Mouse (Mus musculus): ENCODE results near the gene Pccb.

Pccb gene

GRCm38 (mm10) chr9:101045710-101046338, 11.1 kb upstream of the Pccb start:
- DNase-seq (ENCODE audit: low read depth), result no peak

- peak; percentile 74 for DNase-seq (ENCODE audit: low read depth)
Measured at GRCm38 (mm10) chr9:101042249-101042648, 7.6 kb upstream of the Pccb start.

- DNase-seq (ENCODE audit: low read depth), result no peak
Measured at GRCm38 (mm10) chr9:101041508-101041907, 6.8 kb upstream of the Pccb start.

- DNase-seq (ENCODE audit: low read depth), result no peak
Measured at GRCm38 (mm10) chr9:101038634-101039033, 3.9 kb upstream of the Pccb start.

GRCm38 (mm10) chr9:101037396-101037795, 2.7 kb upstream of the Pccb start:
- peak; percentile 35 for DNase-seq (ENCODE audit: low read depth)

GRCm38 (mm10) chr9:101036876-101037275, 2.2 kb upstream of the Pccb start:
- DNase-seq (ENCODE audit: low read depth), result no peak

GRCm38 (mm10) chr9:101035836-101036596, 1.3 kb upstream of the Pccb start:
- DNase-seq (ENCODE audit: low read depth), result no peak

GRCm38 (mm10) chr9:101033761-101034447, 794 bp downstream of the Pccb start:
- DNase-seq (ENCODE audit: low read depth), result no peak

- DNase-seq (ENCODE audit: low read depth), result no peak
Measured at GRCm38 (mm10) chr9:101018768-101019167, 15.9 kb downstream of the Pccb start.

GRCm38 (mm10) chr9:101017734-101018516, 16.8 kb downstream of the Pccb start:
- no peak for DNase-seq (ENCODE audit: low read depth)

- DNase-seq (ENCODE audit: low read depth), result no peak
Measured at GRCm38 (mm10) chr9:101015324-101015723, 19.4 kb downstream of the Pccb start.

GRCm38 (mm10) chr9:101012433-101012832, 22.3 kb downstream of the Pccb start:
- no peak for DNase-seq (ENCODE audit: low read depth)

GRCm38 (mm10) chr9:101005866-101006265, 28.8 kb downstream of the Pccb start:
- no peak for DNase-seq (ENCODE audit: low read depth)

- DNase-seq (ENCODE audit: low read depth), result peak; percentile 10
Measured at GRCm38 (mm10) chr9:101003302-101003701, 31.4 kb downstream of the Pccb start.

- no peak for DNase-seq (ENCODE audit: low read depth)
Measured at GRCm38 (mm10) chr9:101002841-101003240, 31.9 kb downstream of the Pccb start.

- DNase-seq (ENCODE audit: low read depth), result peak; percentile 62
Measured at GRCm38 (mm10) chr9:101002053-101002452, 32.6 kb downstream of the Pccb start.

GRCm38 (mm10) chr9:100997138-100997537, 37.6 kb downstream of the Pccb start:
- no peak for DNase-seq (ENCODE audit: low read depth)

- no peak for DNase-seq (ENCODE audit: low read depth)
Measured at GRCm38 (mm10) chr9:100993937-100994336, 40.8 kb downstream of the Pccb start.

GRCm38 (mm10) chr9:100992191-100992590, 42.5 kb downstream of the Pccb start:
- DNase-seq (ENCODE audit: low read depth), result no peak

- DNase-seq (ENCODE audit: low read depth), result no peak
Measured at GRCm38 (mm10) chr9:100991321-100991720, 43.4 kb downstream of the Pccb start.

GRCm38 (mm10) chr9:100990609-100991008, 44.1 kb downstream of the Pccb start:
- no peak for DNase-seq (ENCODE audit: low read depth)

GRCm38 (mm10) chr9:100987850-100988249, 46.8 kb downstream of the Pccb start:
- DNase-seq (ENCODE audit: low read depth), result no peak

Data from 416B (cell line).